Mouse (Mus musculus) embryonic fibroblast, embryonic 13.5 days (primary cell): Measurements from ENCODE around the gene Mtr.

Experiments
- CTCF ChIP-seq: IDR thresholded peaks from 2 replicates; pipeline ENCODE4 v1.5.1; 2011; ENCODE audit warnings: mild to moderate bottlenecking, control low read depth, low read length, moderate library complexity, borderline replicate concordance; ENCODE audit not compliant: insufficient read depth
- POLR2A ChIP-seq: IDR thresholded peaks from 2 replicates; pipeline ENCODE4 v1.6.1; 2011; ENCODE audit warnings: low read depth, mild to moderate bottlenecking, control low read depth, low read length, moderate library complexity

GRCm38 (mm10) chr13:12249195-12249898 is 8.6 kb downstream of the Mtr start:
- TF ChIP-seq CTCF = no peak
- no peak for TF ChIP-seq POLR2A
